Mouse (Mus musculus) CH12.LX (cell line): Measurements from ENCODE around the gene Rd3l. TPM values are rescaled to one million over a fixed set of nuclear protein-coding genes. Genes with fewer than 3 reads are reported as not detected.
A peak's percentile ranks its signal among the peaks of the same experiment; 100 is the strongest.

Experiments
- DNase-seq: peaks from one replicate; pipeline ENCODE4 v3.0.0-alpha.2; 2013; ENCODE audit errors: extremely low read depth
- H3K27ac ChIP-seq: 2 replicates; pipeline ENCODE4 v1.5.1; 2012; ENCODE audit warnings: low read depth, mild to moderate bottlenecking, control low read depth, moderate library complexity; ENCODE audit not compliant: insufficient read depth
- H3K27me3 ChIP-seq: replicated peaks from 2 replicates; pipeline ENCODE3; 2012; ENCODE audit warnings: inconsistent platforms
- H3K36me3 ChIP-seq, 2 experiments: replicated peaks in 1 of 2; 2 replicates each; pipeline versions ENCODE3 to v1.6.1; 2012; ENCODE audit warnings: inconsistent platforms in 1 of 2, low read length in 1 of 2, mild to moderate bottlenecking in 1 of 2, mixed read lengths in 1 of 2, moderate library complexity in 1 of 2; ENCODE audit not compliant: control insufficient read depth in 1 of 2, insufficient read depth in 1 of 2
- H3K4me1 ChIP-seq, 2 experiments: 2 replicates each; pipeline ENCODE4 v1.6.1; 2012; ENCODE audit warnings: inconsistent platforms in 1 of 2, moderate library complexity in 1 of 2; ENCODE audit not compliant: insufficient read depth in 2 of 2, control insufficient read depth in 1 of 2
- H3K4me2 ChIP-seq: 2 replicates; pipeline ENCODE4 v1.6.1; 2012; ENCODE audit warnings: low read depth, mild to moderate bottlenecking, control low read depth; ENCODE audit not compliant: poor library complexity, insufficient read depth, severe bottlenecking
- H3K4me3 ChIP-seq, 3 experiments: fragments of 150-350 bp in 1 of 3; sonication (generic) in 1 of 3; replicated peaks in 1 of 3; 2 replicates each; pipeline versions ENCODE3 to v1.5.1; 2011 to 2012; ENCODE audit warnings: low read depth in 2 of 3, low read length in 2 of 3, mild to moderate bottlenecking in 2 of 3, moderate library complexity in 2 of 3, control low read depth in 1 of 3, improper control_type of control experiment in 1 of 3, inconsistent platforms in 1 of 3, mixed read lengths in 1 of 3; ENCODE audit not compliant: poor library complexity in 1 of 3
- H3K79me2 ChIP-seq: replicated peaks from 2 replicates; pipeline ENCODE4 v1.6.1; 2012; ENCODE audit warnings: mild to moderate bottlenecking, moderate library complexity; ENCODE audit not compliant: control insufficient read depth, poor library complexity, insufficient read depth, severe bottlenecking; ENCODE audit errors: extremely low read depth
- H3K9ac ChIP-seq: 2 replicates; pipeline ENCODE4 v1.6.1; 2012; ENCODE audit warnings: low read depth, mild to moderate bottlenecking, control low read depth, moderate library complexity; ENCODE audit not compliant: insufficient read depth
- H3K9me3 ChIP-seq: replicated peaks from 2 replicates; pipeline ENCODE3; 2012; ENCODE audit warnings: low read length, inconsistent platforms, mixed read lengths
- BHLHE40 ChIP-seq: IDR thresholded peaks from 2 replicates; pipeline ENCODE4 v1.6.1; 2011; ENCODE audit warnings: mild to moderate bottlenecking, low read depth, low read length, improper control_type of control experiment
- E2F4 ChIP-seq: IDR thresholded peaks from 2 replicates; pipeline ENCODE4 v1.6.1; 2011; ENCODE audit warnings: low read depth, low read length, improper control_type of control experiment; ENCODE audit not compliant: insufficient replicate concordance
- ELF1 ChIP-seq: IDR thresholded peaks from 2 replicates; pipeline ENCODE4 v1.6.1; 2014; ENCODE audit warnings: low read depth, mild to moderate bottlenecking, inconsistent platforms, low read length, improper control_type of control experiment
- EP300 ChIP-seq: IDR thresholded peaks from 2 replicates; pipeline ENCODE4 v1.6.1; 2011; ENCODE audit warnings: low read length, improper control_type of control experiment
- ETS1 ChIP-seq: conservative IDR thresholded peaks from 2 replicates; pipeline ENCODE4 v1.6.1; 2012; ENCODE audit warnings: low read depth, mild to moderate bottlenecking, inconsistent platforms, low read length, improper control_type of control experiment, moderate library complexity
- GABPA ChIP-seq: IDR thresholded peaks from 2 replicates; pipeline ENCODE4 v1.6.1; 2012; ENCODE audit warnings: low read depth, low read length, improper control_type of control experiment, inconsistent platforms; ENCODE audit not compliant: insufficient replicate concordance
- IRF4 ChIP-seq: IDR thresholded peaks from 2 replicates; pipeline ENCODE4 v1.6.1; 2014; ENCODE audit warnings: low read depth, mild to moderate bottlenecking, inconsistent platforms, low read length, improper control_type of control experiment
- JUN ChIP-seq: IDR thresholded peaks from 2 replicates; pipeline ENCODE4 v1.6.1; 2011; ENCODE audit warnings: low read depth, mild to moderate bottlenecking, low read length, improper control_type of control experiment, moderate library complexity; ENCODE audit not compliant: insufficient read depth
- JUND ChIP-seq: conservative IDR thresholded peaks from 2 replicates; pipeline ENCODE4 v1.6.1; 2011; ENCODE audit warnings: low read depth, low read length, improper control_type of control experiment
- KAT2A ChIP-seq: IDR thresholded peaks from 2 replicates; pipeline ENCODE4 v1.6.1; 2012; ENCODE audit warnings: low read length, improper control_type of control experiment, inconsistent platforms; ENCODE audit not compliant: insufficient replicate concordance
- MAFK ChIP-seq: IDR thresholded peaks from 2 replicates; pipeline ENCODE4 v1.6.1; 2011; ENCODE audit warnings: low read length, improper control_type of control experiment; ENCODE audit not compliant: insufficient replicate concordance
- MAZ ChIP-seq: IDR thresholded peaks from 2 replicates; pipeline ENCODE4 v1.6.1; 2012; ENCODE audit warnings: low read depth, mild to moderate bottlenecking, inconsistent platforms, low read length, improper control_type of control experiment, moderate library complexity
- NELFE ChIP-seq: IDR thresholded peaks from 2 replicates; pipeline ENCODE4 v1.6.1; 2011; ENCODE audit warnings: low read depth, low read length, improper control_type of control experiment
- NRF1 ChIP-seq: IDR thresholded peaks from 2 replicates; pipeline ENCODE4 v1.6.1; 2014; ENCODE audit warnings: low read depth, mild to moderate bottlenecking, inconsistent platforms, low read length, improper control_type of control experiment, moderate library complexity
- POLR2AphosphoS2 ChIP-seq: IDR thresholded peaks from 2 replicates; pipeline ENCODE4 v1.6.1; 2011; ENCODE audit warnings: low read depth, low read length, improper control_type of control experiment
- RAD21 ChIP-seq: IDR thresholded peaks from 2 replicates; pipeline ENCODE4 v1.6.1; 2011; ENCODE audit warnings: low read depth, mild to moderate bottlenecking, low read length, improper control_type of control experiment, moderate library complexity
- SIN3A ChIP-seq: IDR thresholded peaks from 2 replicates; pipeline ENCODE4 v1.6.1; 2012; ENCODE audit warnings: low read length, improper control_type of control experiment, inconsistent platforms
- SMC3 ChIP-seq: IDR thresholded peaks from 2 replicates; pipeline ENCODE4 v1.6.1; 2011; ENCODE audit warnings: low read depth, low read length, improper control_type of control experiment
- TBP ChIP-seq: conservative IDR thresholded peaks from 2 replicates; pipeline ENCODE4 v1.6.1; 2011; ENCODE audit warnings: low read depth, low read length, improper control_type of control experiment
- TCF12 ChIP-seq: IDR thresholded peaks from 2 replicates; pipeline ENCODE4 v1.6.1; 2014; ENCODE audit warnings: low read depth, mild to moderate bottlenecking, inconsistent platforms, low read length, improper control_type of control experiment
- UBTF ChIP-seq: IDR thresholded peaks from 2 replicates; pipeline ENCODE4 v1.6.1; 2012; ENCODE audit warnings: low read depth, mild to moderate bottlenecking, inconsistent platforms, low read length, improper control_type of control experiment, moderate library complexity
- USF1 ChIP-seq: IDR thresholded peaks from 2 replicates; pipeline ENCODE4 v1.6.1; 2014; ENCODE audit warnings: low read depth, mild to moderate bottlenecking, inconsistent platforms, low read length, improper control_type of control experiment
- USF2 ChIP-seq: conservative IDR thresholded peaks from 2 replicates; pipeline ENCODE4 v1.6.1; 2011; ENCODE audit warnings: low read depth, low read length, improper control_type of control experiment
- ZKSCAN1 ChIP-seq: IDR thresholded peaks from 2 replicates; pipeline ENCODE4 v1.6.1; 2012; ENCODE audit warnings: low read depth, inconsistent platforms, low read length, improper control_type of control experiment, borderline replicate concordance
- dilution Hi-C: fragments of 300-500 bp; cut with MboI; formaldehyde crosslinking; loops from 2 replicates; pipeline ENCODE4 v1.14.3; 2020; ENCODE audit warnings: low sequenced_read_pairs; ENCODE audit not compliant: extremely low pct_unique_long_range_greater_than_20kb, extremely low pct_ligation_motif_present
- in situ Hi-C: fragments of 300-500 bp; cut with MboI; formaldehyde crosslinking; loops from 3 replicates; pipeline ENCODE4 v1.14.3; 2019; ENCODE audit warnings: low sequenced_read_pairs, low pct_ligation_motif_present, low pct_unique_long_range_greater_than_20kb, mixed read lengths
- polyA plus RNA-seq: library from polyadenylated mRNA; unstranded; fragments of >175 nt; gene quantifications from 2 replicates; pipeline ENCODE4 v1.2.1, GENCODE M21; 2012; ENCODE audit warnings: low read depth; ENCODE audit not compliant: insufficient read length
- total RNA-seq, 2 experiments: library from RNA; depleted of rRNA; stranded (reverse); fragments of 300-350 nt in 1 of 2; fragments of >200 nt in 1 of 2; gene quantifications; 2 replicates each; pipeline ENCODE4 v1.2.3; 2012 to 2014

Gene Rd3l
- total and polyA plus RNA-seq, 3 experiments: not detected

DNA sequence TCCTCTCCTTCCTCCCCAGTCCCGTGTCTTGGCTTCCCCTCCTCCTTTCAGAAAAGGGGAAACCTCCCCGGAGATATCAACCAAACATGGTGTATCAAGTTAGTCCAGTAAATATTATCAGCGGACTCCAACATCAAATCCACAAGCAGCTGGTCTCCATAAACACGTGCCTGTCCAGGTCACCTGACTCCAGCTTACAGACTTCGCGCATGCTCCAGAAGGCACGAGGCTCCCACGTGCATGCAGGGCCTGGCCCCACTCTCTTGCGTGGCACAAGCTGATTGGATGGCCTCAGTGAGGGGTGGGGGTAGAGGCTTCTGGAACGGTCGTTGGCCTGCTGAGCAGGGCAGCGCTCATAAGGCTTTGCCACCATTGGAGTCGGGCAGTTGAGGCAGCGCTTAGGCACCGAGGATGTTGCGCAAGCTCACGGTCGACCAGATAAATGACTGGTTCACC, 9.9 kb downstream of the Rd3l start, which contains the start of gene Tdrd9:
Gene Tdrd9, plus strand, starts transcription at position 329 of the 456 bp plus-strand sequence.
- Histone ChIP-seq H3K27ac (no peak within 1 kb of the TSS), H3K79me2 (peaks cover 4% of the 10 kb centered on the region), H3K4me2 (no peak within 1 kb of the TSS), H3K27me3 (peaks cover 24% of the 10 kb centered on the region), H3K9me3 (peaks cover 4% of the 10 kb centered on the region), H3K9ac (no peak within 1 kb of the TSS), H3K4me3 (no peak within 1 kb of the TSS), H3K36me3 (no peaks in the 10 kb centered on the region), H3K4me1 (peaks cover 0 to 5% of the 10 kb centered on the region in 2 experiments; a peak in 2 of 4 replicates)
- DNase-seq: no peak
- dilution Hi-C loops: no loop called here
- TF ChIP-seq KAT2A: no peak
- TF ChIP-seq, all 38 proteins: peak for 0
- in situ Hi-C loops: no loop called here

DNA sequence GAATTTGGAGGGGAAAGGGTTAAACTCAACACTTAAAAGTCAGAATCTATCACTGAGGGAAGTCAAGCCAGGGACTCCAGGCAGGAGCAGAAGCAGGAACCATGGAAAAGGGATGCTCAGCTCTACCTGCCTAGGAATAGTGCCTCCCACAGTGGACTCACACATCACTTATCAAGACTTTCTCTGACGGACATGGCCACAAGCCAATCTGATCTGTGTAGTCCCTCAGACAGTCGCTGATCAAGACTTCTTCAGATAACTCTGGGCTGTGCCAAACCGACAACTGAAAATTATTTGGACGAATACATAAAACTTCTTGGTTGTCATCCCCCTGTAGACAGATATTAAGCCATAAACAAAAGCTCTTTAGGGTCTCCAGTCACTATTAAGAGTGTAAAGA, 11.0 kb downstream of the Rd3l start:
- Histone ChIP-seq H3K9ac (no peak overlapping the region), H3K36me3 (peaks cover 0 to 5% of the 10 kb centered on the region in 2 experiments), H3K79me2 (peaks cover 15% of the 10 kb centered on the region), H3K9me3 (peaks cover 4% of the 10 kb centered on the region), H3K4me1 (peaks cover 5 to 14% of the 10 kb centered on the region in 2 experiments), H3K4me2 (no peak overlapping the region), H3K27me3 (peaks cover 19% of the 10 kb centered on the region), H3K4me3 (no peak overlapping the region), H3K27ac (no peak overlapping the region)
- no peak for DNase-seq
- TF ChIP-seq SIN3A (no peak), EP300 (no peak), POLR2AphosphoS2 (no peak), IRF4 (no peak), ELF1 (no peak), JUN (no peak), ZKSCAN1 (no peak), USF1 (no peak), TCF12 (no peak)
- dilution Hi-C loops: no loop called here
- in situ Hi-C loops: no loop called here

DNA sequence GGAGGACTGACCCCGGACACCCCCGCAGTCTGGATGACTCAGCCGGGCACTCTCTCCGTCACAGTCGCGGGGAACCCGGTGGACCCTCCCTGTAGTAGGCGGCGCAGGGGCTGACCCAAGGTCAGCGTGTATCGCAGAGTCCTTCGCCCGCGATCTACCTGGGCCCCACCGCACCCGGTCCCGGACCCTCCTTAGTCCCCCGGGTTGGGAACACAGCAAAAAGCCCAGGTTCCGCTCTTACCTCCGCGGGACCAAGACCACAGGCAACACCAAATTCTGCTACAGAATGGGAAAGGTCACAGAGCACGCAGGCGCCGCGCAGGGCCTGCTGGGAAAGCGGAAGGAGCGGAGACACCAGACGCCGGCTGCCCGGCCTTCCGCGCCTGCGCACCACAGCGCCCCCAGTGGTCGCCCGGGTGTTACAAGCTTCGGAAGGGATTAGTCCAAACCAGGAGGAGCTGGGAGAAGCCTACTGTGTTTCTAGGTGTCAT, 14.4 kb downstream of the Rd3l start, which contains the start of gene Atp5mpl:
Gene Atp5mpl, minus strand, starts transcription at position 295 of the 491 bp plus-strand sequence.
- H3K4me3 ChIP-seq: peak within 1 kb of the TSS; percentile 94 to 96 (median 96)
- H3K4me2 ChIP-seq: peak within 1 kb of the TSS; percentile 82
- peak within 1 kb of the TSS; percentile 98 for H3K9ac ChIP-seq
- no peaks in the 10 kb centered on the region for H3K9me3 ChIP-seq
- dilution Hi-C loops (no loop called here), in situ Hi-C loops (no loop called here)
- H3K79me2 ChIP-seq: peaks cover 27% of the 10 kb centered on the region
- DNase-seq: peak; percentile 90
- no peak within 1 kb of the TSS for H3K27ac ChIP-seq
- H3K27me3 ChIP-seq: peaks cover 3% of the 10 kb centered on the region
- peaks cover 12 to 39% of the 10 kb centered on the region in 2 experiments for H3K36me3 ChIP-seq
- peaks cover 8 to 33% of the 10 kb centered on the region in 2 experiments for H3K4me1 ChIP-seq
- TF ChIP-seq BHLHE40 (no peak), TCF12 (peak; percentile 94), E2F4 (no peak), GABPA (no peak; the same call in 1 of the 2 replicates), SMC3 (no peak), MAFK (no peak), NELFE (peak; percentile 94), JUND (no peak), EP300 (no peak), RAD21 (no peak), UBTF (no peak), IRF4 (peak; percentile 63; the same call in 1 of the 2 replicates), KAT2A (peak; percentile 84; the same call in 1 of the 2 replicates), USF1 (no peak), NRF1 (peak; percentile 94), USF2 (no peak), TBP (peak; percentile 59; the same call in 1 of the 2 replicates), MAZ (no peak), ETS1 (no peak), ZKSCAN1 (no peak)
